Mouse (Mus musculus): ENCODE results near the gene Sh2b3. TPM values are rescaled to one million over a fixed set of nuclear protein-coding genes. Genes with fewer than 3 reads are reported as not detected.

The Sh2b3 gene
- polyA plus RNA-seq, 2 experiments: 5.4 to 7.2 TPM

GRCm38 (mm10) chr5:121833159-121833558 lies 4.3 kb downstream of the Sh2b3 start:
- DNase-seq (ENCODE audit: low read depth in 3 of 3, low spot score in 3 of 3) (no peak), ATAC-seq (ENCODE audit: insufficient read depth) (no peak)
- no peak for TF ChIP-seq CTCF (IDR thresholded peaks at IDR 0.05; ENCODE audit: low read depth)
- no peak for TF ChIP-seq EP300 (IDR thresholded peaks at IDR 0.05; ENCODE audit: low read depth)
- no peak overlapping the region for H3K4me3 ChIP-seq (ENCODE audit: insufficient read depth in 1 of 2, low read depth in 2 of 2, low read length in 2 of 2)
- H3K4me1 ChIP-seq (replicated peaks; ENCODE audit: control insufficient read depth in 2 of 2, insufficient read depth in 2 of 2, low read length in 1 of 2): peaks cover 23 to 26% of the 10 kb centered on the region in 2 experiments
- H3K27me3 ChIP-seq (ENCODE audit: control insufficient read depth, insufficient read depth, low read length): no peaks in the 10 kb centered on the region; the same call in 1 of the 2 replicates
- WGBS (ENCODE audit: insufficient replicate concordance): 69% methylated on average over 2 of the region's 2 CpGs
- no peaks in the 10 kb centered on the region for H3K9me3 ChIP-seq (ENCODE audit: control insufficient read depth, low read length)
- no peak overlapping the region for H3K9ac ChIP-seq (replicated peaks)
- H3K27ac ChIP-seq: no peak overlapping the region
- H3K36me3 ChIP-seq (replicated peaks; ENCODE audit: control insufficient read depth, insufficient read depth, low read depth): peaks cover 4% of the 10 kb centered on the region
- H3K4me2 ChIP-seq (ENCODE audit: low read depth): peak overlapping the region; percentile 84

- peaks cover 17 to 21% of the 10 kb centered on the region in 2 experiments for H3K4me1 ChIP-seq (replicated peaks; ENCODE audit: control insufficient read depth in 2 of 2, insufficient read depth in 2 of 2, low read length in 1 of 2)
- WGBS (ENCODE audit: insufficient replicate concordance): 59% methylated on average over 5 of the region's 6 CpGs
- ATAC-seq (ENCODE audit: insufficient read depth) (no peak), DNase-seq (ENCODE audit: low read depth in 3 of 3, low spot score in 3 of 3) (no peak)
- peaks cover 7% of the 10 kb centered on the region for H3K36me3 ChIP-seq (replicated peaks; ENCODE audit: control insufficient read depth, insufficient read depth, low read depth)
- H3K27me3 ChIP-seq (ENCODE audit: control insufficient read depth, insufficient read depth, low read length): no peaks in the 10 kb centered on the region
- no peaks in the 10 kb centered on the region for H3K9me3 ChIP-seq (ENCODE audit: control insufficient read depth, low read length)
- no peak overlapping the region for H3K9ac ChIP-seq (replicated peaks)
- H3K4me2 ChIP-seq (ENCODE audit: low read depth): no peak overlapping the region
- TF ChIP-seq EP300 (IDR thresholded peaks at IDR 0.05; ENCODE audit: low read depth) (no peak), CTCF (IDR thresholded peaks at IDR 0.05; ENCODE audit: low read depth) (no peak)
- H3K4me3 ChIP-seq (ENCODE audit: insufficient read depth in 1 of 2, low read depth in 2 of 2, low read length in 2 of 2): no peak overlapping the region
- no peak overlapping the region for H3K27ac ChIP-seq
These were observed 4.9 kb downstream of the Sh2b3 start for GRCm38 (mm10) chr5:121832376-121833155.

- H3K27ac ChIP-seq: no peak overlapping the region
- H3K4me2 ChIP-seq (ENCODE audit: low read depth): no peak overlapping the region
- H3K36me3 ChIP-seq (replicated peaks; ENCODE audit: control insufficient read depth, insufficient read depth, low read depth): peaks cover 12% of the 10 kb centered on the region
- no peak for TF ChIP-seq EP300 (IDR thresholded peaks at IDR 0.05; ENCODE audit: low read depth)
- TF ChIP-seq CTCF (IDR thresholded peaks at IDR 0.05; ENCODE audit: low read depth): no peak
- H3K4me1 ChIP-seq (replicated peaks; ENCODE audit: control insufficient read depth in 2 of 2, insufficient read depth in 2 of 2, low read length in 1 of 2): peaks cover 10 to 21% of the 10 kb centered on the region in 2 experiments
- no peaks in the 10 kb centered on the region for H3K27me3 ChIP-seq (ENCODE audit: control insufficient read depth, insufficient read depth, low read length)
- H3K9ac ChIP-seq (replicated peaks): no peak overlapping the region
- H3K4me3 ChIP-seq (ENCODE audit: insufficient read depth in 1 of 2, low read depth in 2 of 2, low read length in 2 of 2): no peak overlapping the region
- no peak for ATAC-seq (ENCODE audit: insufficient read depth)
- no peak for DNase-seq (ENCODE audit: low read depth in 3 of 3, low spot score in 3 of 3)
- WGBS (ENCODE audit: insufficient replicate concordance): 83% methylated on average over 6 of the region's 6 CpGs
- no peaks in the 10 kb centered on the region for H3K9me3 ChIP-seq (ENCODE audit: control insufficient read depth, low read length)
These were observed 6.3 kb downstream of the Sh2b3 start for GRCm38 (mm10) chr5:121831002-121831601.

- H3K9me3 ChIP-seq (ENCODE audit: control insufficient read depth, low read length): no peaks in the 10 kb centered on the region
- DNase-seq (ENCODE audit: low read depth in 3 of 3, low spot score in 3 of 3) (no peak), ATAC-seq (ENCODE audit: insufficient read depth) (no peak)
- no peak overlapping the region for H3K27ac ChIP-seq
- no peak overlapping the region for H3K9ac ChIP-seq (replicated peaks)
- no peak overlapping the region for H3K4me3 ChIP-seq (ENCODE audit: insufficient read depth in 1 of 2, low read depth in 2 of 2, low read length in 2 of 2)
- peaks cover 0 to 7% of the 10 kb centered on the region in 2 experiments; a peak in 3 of 4 replicates for H3K4me1 ChIP-seq (replicated peaks; ENCODE audit: control insufficient read depth in 2 of 2, insufficient read depth in 2 of 2, low read length in 1 of 2)
- TF ChIP-seq EP300 (IDR thresholded peaks at IDR 0.05; ENCODE audit: low read depth) (no peak), CTCF (IDR thresholded peaks at IDR 0.05; ENCODE audit: low read depth) (no peak)
- H3K27me3 ChIP-seq (ENCODE audit: control insufficient read depth, insufficient read depth, low read length): no peaks in the 10 kb centered on the region
- WGBS (ENCODE audit: insufficient replicate concordance): 83% methylated on average over 81 of the region's 82 CpGs
- H3K36me3 ChIP-seq (replicated peaks; ENCODE audit: control insufficient read depth, insufficient read depth, low read depth): peaks cover 14% of the 10 kb centered on the region
- 0 out of 2 replicates have a peak overlapping the region, but pooled peaks have one; percentile 20 for H3K4me2 ChIP-seq (ENCODE audit: low read depth)
These were observed 8.7 kb downstream of the Sh2b3 start for GRCm38 (mm10) chr5:121828491-121829432.

All from liver, embryonic 14.5 days (tissue).